Mouse (Mus musculus): Measurements from ENCODE around the gene Hrh3. TPM values are rescaled to one million over a fixed set of nuclear protein-coding genes. Genes with fewer than 3 reads are reported as not detected.

The Hrh3 gene
- polyA plus RNA-seq, 1 experiment from 2014 or later, result not detected

DNA sequence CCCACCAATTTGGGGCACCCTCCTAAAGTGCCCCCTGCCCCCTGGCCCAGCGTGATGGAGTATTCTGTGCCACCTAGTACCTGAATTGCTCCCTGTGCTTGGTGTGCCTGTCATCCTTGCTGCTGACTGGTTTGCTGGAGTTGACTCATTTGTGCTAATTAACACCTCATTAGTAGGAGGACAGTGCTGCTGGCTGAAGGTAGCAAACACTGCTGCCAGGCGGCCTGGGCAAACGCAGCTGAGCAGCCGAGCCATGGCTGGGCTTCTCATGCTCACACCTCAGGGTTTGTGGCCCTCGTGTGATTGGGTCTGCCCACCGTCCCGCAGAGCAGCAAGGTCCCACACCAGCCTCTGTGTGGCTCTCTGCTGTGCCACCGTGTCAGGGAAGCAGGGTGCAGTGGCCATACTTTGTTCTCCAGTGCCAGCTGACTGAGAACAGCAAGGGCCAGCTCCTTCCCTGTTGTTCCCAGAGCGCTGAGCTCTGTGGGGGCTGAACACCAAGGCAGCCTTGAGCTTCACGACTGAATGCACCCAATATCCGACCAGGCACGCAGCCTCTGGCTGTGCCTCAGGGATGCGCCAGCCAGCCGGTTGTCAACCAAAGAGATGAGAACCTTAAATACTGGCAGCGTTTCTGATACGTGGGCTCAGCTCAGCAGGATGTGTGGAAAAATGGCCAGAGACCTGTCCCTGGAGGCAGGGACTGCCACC, 18.2 kb downstream of the Hrh3 start:
- WGBS, result 71% methylated on average over 16 of the region's 16 CpGs
- no peak overlapping the region for H3K9ac ChIP-seq
- no peak overlapping the region for H3K4me2 ChIP-seq
- peaks cover 29% of the 10 kb centered on the region; the same call in 1 of the 2 replicates for H3K36me3 ChIP-seq
- no peaks in the 10 kb centered on the region for H3K9me3 ChIP-seq (replicated peaks)
- no peak overlapping the region for H3K4me3 ChIP-seq
- H3K27ac ChIP-seq, result no peak overlapping the region
- no peaks in the 10 kb centered on the region for H3K4me1 ChIP-seq (replicated peaks)
- H3K27me3 ChIP-seq, result peaks cover 10% of the 10 kb centered on the region; the same call in 1 of the 2 replicates
- no peak for ATAC-seq (replicated peaks; ENCODE audit: insufficient number of reproducible peaks, insufficient read depth, low FRiP score, low read depth)

DNA sequence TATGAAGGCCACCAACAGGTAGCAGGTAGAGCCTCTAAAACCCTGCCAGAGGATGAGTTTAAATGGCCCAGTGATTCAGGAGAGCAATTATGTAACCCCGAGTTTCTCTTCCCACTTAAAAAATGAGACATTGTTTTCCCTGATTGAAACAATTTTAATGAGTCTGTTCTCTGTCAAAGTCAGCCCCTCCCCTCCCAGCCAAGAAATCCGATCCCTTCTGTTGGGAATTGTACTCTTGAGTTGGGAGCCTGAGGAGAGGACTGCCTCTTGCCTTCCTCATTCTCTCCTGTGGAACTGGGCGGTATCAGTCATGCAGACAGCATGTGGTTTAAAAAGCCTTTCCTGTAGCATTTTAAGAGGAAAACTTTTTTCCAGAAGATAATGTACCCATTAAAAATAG, 19.7 kb downstream of the Hrh3 start:
- no peak overlapping the region for H3K4me3 ChIP-seq
- no peaks in the 10 kb centered on the region for H3K4me1 ChIP-seq (replicated peaks)
- H3K9me3 ChIP-seq (replicated peaks), result no peaks in the 10 kb centered on the region
- 34% methylated on average over 3 of the region's 3 CpGs for WGBS
- no peak overlapping the region for H3K4me2 ChIP-seq
- no peaks in the 10 kb centered on the region for H3K27me3 ChIP-seq
- peaks cover 29% of the 10 kb centered on the region; the same call in 1 of the 2 replicates for H3K36me3 ChIP-seq
- no peak overlapping the region for H3K9ac ChIP-seq
- ATAC-seq (replicated peaks; ENCODE audit: insufficient number of reproducible peaks, insufficient read depth, low FRiP score, low read depth), result no peak
- no peak overlapping the region for H3K27ac ChIP-seq

- Histone ChIP-seq H3K27me3 (no peaks in the 10 kb centered on the region), H3K9me3 (replicated peaks) (no peaks in the 10 kb centered on the region), H3K4me2 (no peak overlapping the region), H3K9ac (no peak overlapping the region), H3K27ac (no peak overlapping the region), H3K4me1 (replicated peaks) (no peaks in the 10 kb centered on the region), H3K36me3 (peaks cover 34% of the 10 kb centered on the region; the same call in 1 of the 2 replicates), H3K4me3 (no peak overlapping the region)
- 86% methylated on average over 10 of the region's 10 CpGs for WGBS
- ATAC-seq (replicated peaks; ENCODE audit: insufficient number of reproducible peaks, insufficient read depth, low FRiP score, low read depth), result no peak
Measured at GRCm38 (mm10) chr2:180083063-180083462, 21.2 kb downstream of the Hrh3 start.

DNA sequence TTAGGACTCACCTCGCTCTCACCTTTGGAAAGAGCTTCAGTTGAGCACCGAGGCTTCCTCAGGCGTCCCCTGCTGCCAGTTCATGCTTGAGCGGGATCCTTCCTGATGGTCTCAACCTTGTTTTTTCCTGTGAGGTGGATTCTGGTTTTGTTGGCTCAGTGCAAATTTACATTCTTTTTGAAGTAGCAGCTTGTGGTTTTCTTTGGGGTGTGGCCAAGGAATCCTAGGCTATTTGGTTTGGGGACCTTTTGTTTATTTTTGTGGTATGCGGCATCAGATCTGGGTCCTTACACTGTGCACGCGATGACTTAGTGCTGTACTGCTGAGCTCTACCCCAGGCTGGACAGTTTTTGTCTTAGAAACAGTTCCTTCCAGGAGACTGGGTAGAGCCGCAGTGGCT, 23.6 kb downstream of the Hrh3 start:
- H3K27ac ChIP-seq, result no peak overlapping the region
- WGBS, result 92% methylated on average over 8 of the region's 8 CpGs
- peaks cover 31% of the 10 kb centered on the region; the same call in 1 of the 2 replicates for H3K36me3 ChIP-seq
- H3K27me3 ChIP-seq, result no peaks in the 10 kb centered on the region
- H3K4me1 ChIP-seq (replicated peaks), result no peaks in the 10 kb centered on the region
- no peak overlapping the region for H3K9ac ChIP-seq
- no peak overlapping the region for H3K4me2 ChIP-seq
- H3K9me3 ChIP-seq (replicated peaks), result no peaks in the 10 kb centered on the region
- no peak overlapping the region for H3K4me3 ChIP-seq
- no peak for ATAC-seq (replicated peaks; ENCODE audit: insufficient number of reproducible peaks, insufficient read depth, low FRiP score, low read depth)

GRCm38 (mm10) chr2:180077622-180078021, 26.7 kb downstream of the Hrh3 start:
- Histone ChIP-seq H3K4me3 (no peak overlapping the region), H3K27ac (no peak overlapping the region), H3K9ac (no peak overlapping the region), H3K4me2 (no peak overlapping the region), H3K27me3 (no peaks in the 10 kb centered on the region), H3K36me3 (peaks cover 16% of the 10 kb centered on the region; the same call in 1 of the 2 replicates), H3K4me1 (replicated peaks) (no peaks in the 10 kb centered on the region), H3K9me3 (replicated peaks) (no peaks in the 10 kb centered on the region)
- no peak for ATAC-seq (replicated peaks; ENCODE audit: insufficient number of reproducible peaks, insufficient read depth, low FRiP score, low read depth)
- 57% methylated on average over 3 of the region's 3 CpGs for WGBS

- H3K36me3 ChIP-seq, result peaks cover 1% of the 10 kb centered on the region; the same call in 1 of the 2 replicates
- peaks cover 10% of the 10 kb centered on the region for H3K4me1 ChIP-seq (replicated peaks)
- no peak overlapping the region for H3K4me3 ChIP-seq
- no peak overlapping the region for H3K27ac ChIP-seq
- no peaks in the 10 kb centered on the region for H3K27me3 ChIP-seq
- ATAC-seq (replicated peaks; ENCODE audit: insufficient number of reproducible peaks, insufficient read depth, low FRiP score, low read depth), result no peak
- 86% methylated on average over 7 of the region's 7 CpGs for WGBS
- H3K9me3 ChIP-seq (replicated peaks), result no peaks in the 10 kb centered on the region
- no peak overlapping the region for H3K9ac ChIP-seq
- no peak overlapping the region for H3K4me2 ChIP-seq
Measured at GRCm38 (mm10) chr2:180072886-180073285, 31.4 kb downstream of the Hrh3 start.

DNA sequence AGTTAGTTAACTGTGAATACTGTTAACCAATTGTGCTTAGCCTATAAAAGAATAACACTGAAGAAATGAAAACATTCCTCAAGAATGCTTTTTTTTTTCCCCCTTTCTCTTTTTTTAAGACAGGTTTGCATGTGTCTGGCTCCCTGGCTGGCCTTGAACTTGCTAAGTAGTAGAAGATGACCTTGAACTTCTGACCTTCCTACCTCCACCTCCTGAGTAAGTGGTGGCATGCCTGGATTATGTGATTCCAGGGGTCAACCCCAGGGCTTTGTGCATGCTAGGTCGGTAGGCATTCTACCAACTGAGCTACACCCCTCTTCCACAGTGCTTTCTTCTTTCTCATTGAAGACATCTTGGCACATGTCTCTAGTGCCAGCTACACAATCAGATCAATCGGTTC, 32.6 kb downstream of the Hrh3 start:
- H3K27ac ChIP-seq, result no peak overlapping the region

GRCm38 (mm10) chr2:180070481-180071453, 33.5 kb downstream of the Hrh3 start, which contains the start of gene Mtg2:
Gene Mtg2 (plus strand): TSS chr2:180070588.
- Histone ChIP-seq H3K4me3 (peak within 1 kb of the TSS; percentile 80), H3K9ac (peak within 1 kb of the TSS; percentile 75), H3K27ac (peak within 1 kb of the TSS; percentile 80), H3K27me3 (no peaks in the 10 kb centered on the region), H3K4me1 (replicated peaks) (peaks cover 10% of the 10 kb centered on the region), H3K36me3 (peaks cover 8% of the 10 kb centered on the region; the same call in 1 of the 2 replicates), H3K4me2 (peak within 1 kb of the TSS; percentile 76), H3K9me3 (replicated peaks) (no peaks in the 10 kb centered on the region)
- 5% methylated on average over 58 of the region's 58 CpGs for WGBS
- peak; percentile 93 for ATAC-seq (replicated peaks; ENCODE audit: insufficient number of reproducible peaks, insufficient read depth, low FRiP score, low read depth)

More for the DNA sequence above, 32.6 kb downstream of the Hrh3 start:
- Histone ChIP-seq H3K4me1 (replicated peaks) (peaks cover 10% of the 10 kb centered on the region), H3K27me3 (no peaks in the 10 kb centered on the region), H3K9me3 (replicated peaks) (no peaks in the 10 kb centered on the region), H3K9ac (no peak overlapping the region), H3K4me2 (no peak overlapping the region), H3K4me3 (no peak overlapping the region), H3K36me3 (peaks cover 8% of the 10 kb centered on the region; the same call in 1 of the 2 replicates)
- ATAC-seq (replicated peaks; ENCODE audit: insufficient number of reproducible peaks, insufficient read depth, low FRiP score, low read depth), result no peak
- 79% methylated on average over 2 of the region's 2 CpGs for WGBS

DNA sequence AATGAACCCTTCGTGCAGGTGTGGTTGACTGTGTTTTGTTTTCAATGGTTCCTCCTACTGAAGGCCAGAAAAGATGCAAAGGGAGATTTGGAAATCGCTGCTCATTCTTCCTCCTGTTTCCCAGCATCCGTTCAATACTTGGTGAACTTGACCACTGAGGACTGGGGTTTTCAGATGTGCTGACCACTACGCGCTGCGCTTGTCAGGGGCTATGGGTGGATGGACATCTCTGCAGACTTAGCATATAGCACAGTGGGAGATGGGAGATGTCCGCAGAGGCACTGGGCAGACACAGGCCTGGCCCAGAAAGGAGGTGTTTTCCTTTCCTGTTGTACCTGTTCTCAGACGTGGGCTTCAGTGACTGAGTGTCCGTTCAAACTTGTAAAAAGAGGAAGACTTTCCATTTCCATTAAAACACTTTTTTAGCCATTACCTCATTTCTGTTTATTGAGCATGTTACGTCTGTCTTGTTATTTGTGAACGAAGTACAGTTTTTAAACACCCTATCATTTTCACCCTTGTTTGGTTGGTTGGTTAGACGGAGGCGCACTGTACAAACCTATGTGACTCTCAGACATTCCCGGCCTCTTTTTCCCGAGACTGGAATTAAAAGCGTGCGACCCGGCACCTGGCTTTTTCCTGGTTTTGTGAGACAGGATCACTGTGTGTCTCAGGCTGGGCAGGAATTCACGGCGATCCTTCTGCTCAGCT, 34.4 kb downstream of the Hrh3 start:
- no peak; the same call in 1 of the 2 replicates for ATAC-seq (replicated peaks; ENCODE audit: insufficient number of reproducible peaks, insufficient read depth, low FRiP score, low read depth)
- peak overlapping the region; percentile 76 for H3K4me2 ChIP-seq

GRCm38 (mm10) chr2:180063338-180064131, 40.8 kb downstream of the Hrh3 start:
- ATAC-seq (replicated peaks; ENCODE audit: insufficient number of reproducible peaks, insufficient read depth, low FRiP score, low read depth), result no peak

More for the DNA sequence above, 34.4 kb downstream of the Hrh3 start:
- H3K9ac ChIP-seq, result peak overlapping the region; percentile 75
- peaks cover 10% of the 10 kb centered on the region for H3K4me1 ChIP-seq (replicated peaks)
- H3K9me3 ChIP-seq (replicated peaks), result no peaks in the 10 kb centered on the region
- peak overlapping the region; percentile 80 for H3K27ac ChIP-seq
- peak overlapping the region; percentile 80 for H3K4me3 ChIP-seq
- 32% methylated on average over 20 of the region's 20 CpGs for whole genome bisulfite sequencing
- no peaks in the 10 kb centered on the region for H3K27me3 ChIP-seq
- H3K36me3 ChIP-seq, result peaks cover 8% of the 10 kb centered on the region; the same call in 1 of the 2 replicates

More at GRCm38 (mm10) chr2:180063338-180064131, 40.8 kb downstream of the Hrh3 start:
- Histone ChIP-seq H3K27ac (no peak overlapping the region), H3K36me3 (peaks cover 49% of the 10 kb centered on the region), H3K9me3 (replicated peaks) (no peaks in the 10 kb centered on the region), H3K4me1 (replicated peaks) (no peaks in the 10 kb centered on the region), H3K27me3 (no peaks in the 10 kb centered on the region), H3K9ac (no peak overlapping the region), H3K4me2 (no peak overlapping the region), H3K4me3 (no peak overlapping the region)
- 90% methylated on average over 11 of the region's 11 CpGs for WGBS

Data from heart, embryonic 15.5 days (tissue).